Mouse (Mus musculus): ENCODE data around the gene Hdgf.

Hdgf gene

GRCm38 (mm10) chr3:87906981-87907857 is 1.1 kb downstream of the Hdgf start:
- no peak for TF ChIP-seq GATA4 (IDR thresholded peaks at IDR 0.05; ENCODE audit: insufficient replicate concordance, low read length)

- no peak for TF ChIP-seq GATA4 (IDR thresholded peaks at IDR 0.05; ENCODE audit: insufficient replicate concordance, low read length)
Measured at GRCm38 (mm10) chr3:87907906-87908305, 1.8 kb downstream of the Hdgf start.

GRCm38 (mm10) chr3:87909381-87909780 is 3.3 kb downstream of the Hdgf start:
- no peak for TF ChIP-seq GATA4 (IDR thresholded peaks at IDR 0.05; ENCODE audit: insufficient replicate concordance, low read length)

- TF ChIP-seq GATA4 (IDR thresholded peaks at IDR 0.05; ENCODE audit: insufficient replicate concordance, low read length): no peak
Measured at GRCm38 (mm10) chr3:87909874-87910273, 3.8 kb downstream of the Hdgf start.

GRCm38 (mm10) chr3:87910573-87911141 is 4.5 kb downstream of the Hdgf start:
- no peak for TF ChIP-seq GATA4 (IDR thresholded peaks at IDR 0.05; ENCODE audit: insufficient replicate concordance, low read length)

GRCm38 (mm10) chr3:87913491-87913890 is 7.4 kb downstream of the Hdgf start:
- no peak for TF ChIP-seq GATA4 (IDR thresholded peaks at IDR 0.05; ENCODE audit: insufficient replicate concordance, low read length)

- TF ChIP-seq GATA4 (IDR thresholded peaks at IDR 0.05; ENCODE audit: insufficient replicate concordance, low read length): no peak
Measured at GRCm38 (mm10) chr3:87913891-87914290, 7.8 kb downstream of the Hdgf start.

- TF ChIP-seq GATA4 (IDR thresholded peaks at IDR 0.05; ENCODE audit: insufficient replicate concordance, low read length): no peak
Measured at GRCm38 (mm10) chr3:87916990-87917389, 10.9 kb downstream of the Hdgf start.

GRCm38 (mm10) chr3:87918551-87918950 is 12.4 kb downstream of the Hdgf start:
- no peak for TF ChIP-seq GATA4 (IDR thresholded peaks at IDR 0.05; ENCODE audit: insufficient replicate concordance, low read length)

- TF ChIP-seq GATA4 (IDR thresholded peaks at IDR 0.05; ENCODE audit: insufficient replicate concordance, low read length): no peak
Measured at GRCm38 (mm10) chr3:87919336-87920108, 13.4 kb downstream of the Hdgf start, which contains the start of gene Mrpl24. Gene Mrpl24, plus strand, starts transcription at chr3:87919506.

GRCm38 (mm10) chr3:87920270-87920943 is 14.3 kb downstream of the Hdgf start:
- no peak for TF ChIP-seq GATA4 (IDR thresholded peaks at IDR 0.05; ENCODE audit: insufficient replicate concordance, low read length)

GRCm38 (mm10) chr3:87924996-87925395 is 18.9 kb downstream of the Hdgf start:
- TF ChIP-seq GATA4 (IDR thresholded peaks at IDR 0.05; ENCODE audit: insufficient replicate concordance, low read length): no peak

- no peak for TF ChIP-seq GATA4 (IDR thresholded peaks at IDR 0.05; ENCODE audit: insufficient replicate concordance, low read length)
Measured at GRCm38 (mm10) chr3:87927452-87927851, 21.3 kb downstream of the Hdgf start.

- TF ChIP-seq GATA4 (IDR thresholded peaks at IDR 0.05; ENCODE audit: insufficient replicate concordance, low read length): no peak
Measured at GRCm38 (mm10) chr3:87929341-87930077, 23.4 kb downstream of the Hdgf start.

Measured in liver, adult (tissue).